In genomic region chr7:4542013-4542412, GRCm38 (mm10) we compare ENCODE assay signal across 22 mouse cellular contexts. TPM values are rescaled to one million over a fixed set of nuclear protein-coding genes. Genes with fewer than 3 reads are reported as not detected.
DNase-seq lines count a peak whose midpoint lies in the region; ATAC-seq and TF ChIP-seq lines count a peak whose summit lies in the region.
"Had no signal": no experiment of that assay in that cellular context is flagged by ENCODE, and none has a peak within 500 bp of the region (broad histone marks: within the 10 kb centered on the region; RNA-seq: fewer than 3 reads in every experiment).

No protein-coding gene starts in this region.

- no peak for TF ChIP-seq EP300 in liver, postnatal 0 days (IDR thresholded peaks at IDR 0.05; ENCODE audit: low read depth)

- H3K9me3 ChIP-seq in liver, postnatal 0 days (ENCODE audit: low read length) = no peaks in the 10 kb centered on the region
- H3K9me3 ChIP-seq: embryonic facial prominence, embryonic 12.5 days; hindbrain, embryonic 15.5 days; lung, embryonic 15.5 days; midbrain, embryonic 12.5 days; neural tube, embryonic 12.5 days had no signal

- H3K9ac ChIP-seq in liver, postnatal 0 days (replicated peaks) = no peak overlapping the region
- H3K9ac ChIP-seq: embryonic facial prominence, embryonic 12.5 days; hindbrain, embryonic 15.5 days; lung, embryonic 15.5 days; midbrain, embryonic 12.5 days; neural tube, embryonic 12.5 days had no signal

- no peaks in the 10 kb centered on the region for H3K27me3 ChIP-seq in liver, postnatal 0 days (ENCODE audit: insufficient read depth, low read length)
- H3K27me3 ChIP-seq: hindbrain, embryonic 15.5 days; midbrain, embryonic 12.5 days; neural tube, embryonic 12.5 days had no signal

- no peak for TF ChIP-seq CTCF in liver, postnatal 0 days (IDR thresholded peaks at IDR 0.05; ENCODE audit: low read depth)

- ATAC-seq in liver, postnatal 0 days = no peak
- ATAC-seq in erythroblast, adult 5-6 weeks (replicated peaks; ENCODE audit: low FRiP score, poor library complexity, severe bottlenecking) = peak; percentile 64; the same call in 1 of the 2 replicates
- ATAC-seq: CD4-positive, CD25-positive, alpha-beta regulatory T cell, adult 4 months; forebrain, embryonic 14.5 days; intestine, embryonic 16.5 days had no signal

- no peaks in the 10 kb centered on the region for H3K36me3 ChIP-seq in liver, postnatal 0 days (replicated peaks; ENCODE audit: insufficient read depth, low read length)
- H3K36me3 ChIP-seq: embryonic facial prominence, embryonic 12.5 days; lung, embryonic 15.5 days had no signal

- no peak overlapping the region for H3K27ac ChIP-seq in liver, postnatal 0 days (ENCODE audit: low read depth)
- H3K27ac ChIP-seq: embryonic facial prominence, embryonic 12.5 days; hindbrain, embryonic 15.5 days; lung, embryonic 15.5 days; macrophage; midbrain, embryonic 12.5 days; neural tube, embryonic 12.5 days; stomach, postnatal 0 days had no signal

- DNase-seq in liver = peak; percentile 62
- no peak for DNase-seq in liver, postnatal 0 days
- peak; percentile 75 for DNase-seq in ES-CJ7 (ENCODE audit: low read depth, low spot score)
- DNase-seq in testis, postnatal 10 days (ENCODE audit: low spot score) = peak; percentile 57
- DNase-seq in cerebellum, postnatal 10 days = no peak
- DNase-seq in natural killer cell, adult 2 months (ENCODE audit: low spot score in 2 of 2) = no peak
- DNase-seq: adrenal gland, adult 8-10 months; cerebellum, adult 9-11 months; gastrocnemius, postnatal 36 days; heart, postnatal 36 days had no signal

- H3K4me1 ChIP-seq in liver, postnatal 0 days (ENCODE audit: insufficient read depth) = no peaks in the 10 kb centered on the region; the same call in 1 of the 2 replicates

- no peak overlapping the region for H3K4me2 ChIP-seq in liver, postnatal 0 days (ENCODE audit: low read depth, low read length)
- H3K4me2 ChIP-seq: embryonic facial prominence, embryonic 12.5 days; hindbrain, embryonic 15.5 days; lung, embryonic 15.5 days; midbrain, embryonic 12.5 days; neural tube, embryonic 12.5 days had no signal

- 42% methylated on average over 17 of the region's 17 CpGs for WGBS in liver, postnatal 0 days (ENCODE audit: insufficient replicate concordance)

- H3K4me3 ChIP-seq in liver, postnatal 0 days (ENCODE audit: low read depth, low read length) = no peak overlapping the region
- H3K4me3 ChIP-seq: embryonic facial prominence, embryonic 12.5 days; hindbrain, embryonic 15.5 days; lung, embryonic 15.5 days; midbrain, embryonic 12.5 days; neural tube, embryonic 12.5 days had no signal

RNA-seq across cellular contexts. Expression of gene Syt5, which starts 5.3 kb away (rescaled TPM):
- polyA plus RNA-seq in liver, postnatal 0 days (2015; fragmentation: Nextera tagmentation; extraction: Ambion mirVana) = 0.09 TPM in 2 replicates
- total RNA-seq in erythroblast, adult 5-6 weeks (2015; ENCODE audit: low replicate concordance) = 1.7 TPM in 1 of 2 replicates, not detected in the other
- not detected in 2 replicates for total RNA-seq in erythroblast, adult 5-6 weeks (2017; ENCODE audit: low replicate concordance)
- total RNA-seq: gastrocnemius, postnatal 36 days; monocyte, adult 5-6 weeks had no signal
- polyA plus RNA-seq: macrophage had no signal

RNA-seq across cellular contexts. Expression of gene Dnaaf3, which starts 9.8 kb away (rescaled TPM):
- 0.05 and 0.17 TPM in 2 replicates for polyA plus RNA-seq in liver, postnatal 0 days (2015; fragmentation: Nextera tagmentation; extraction: Ambion mirVana)
- 1.2 TPM in 1 of 2 replicates, not detected in the other for total RNA-seq in erythroblast, adult 5-6 weeks (2015; ENCODE audit: low replicate concordance)
- 0.28 TPM in 1 of 2 replicates, not detected in the other for total RNA-seq in erythroblast, adult 5-6 weeks (2017; ENCODE audit: low replicate concordance)
- total RNA-seq: gastrocnemius, postnatal 36 days had no signal

RNA-seq across cellular contexts. Expression of gene Tnni3, which starts 18.0 kb away (rescaled TPM):
- 0.27 and 0.46 TPM in 2 replicates for polyA plus RNA-seq in liver, postnatal 0 days (2015; fragmentation: Nextera tagmentation; extraction: Ambion mirVana)
- total RNA-seq in erythroblast, adult 5-6 weeks (2015; ENCODE audit: low replicate concordance) = not detected in 2 replicates
- not detected in 2 replicates for total RNA-seq in erythroblast, adult 5-6 weeks (2017; ENCODE audit: low replicate concordance)

RNA-seq across cellular contexts. Expression of gene Tnnt1, which starts 25.8 kb away (rescaled TPM):
- 5.3 and 11.2 TPM in 2 replicates for polyA plus RNA-seq in liver, postnatal 0 days (2015; fragmentation: Nextera tagmentation; extraction: Ambion mirVana)
- 1.3 TPM in 1 of 2 replicates, not detected in the other for total RNA-seq in erythroblast, adult 5-6 weeks (2015; ENCODE audit: low replicate concordance)
- 3.8 and 7.2 TPM in 2 replicates for total RNA-seq in erythroblast, adult 5-6 weeks (2017; ENCODE audit: low replicate concordance)
- total RNA-seq: monocyte, adult 5-6 weeks had no signal

RNA-seq across cellular contexts. Expression of gene Ppp1r12c, which starts 40.5 kb away (rescaled TPM):
- polyA plus RNA-seq in liver, postnatal 0 days (2015; fragmentation: Nextera tagmentation; extraction: Ambion mirVana) = 14.9 and 15.6 TPM in 2 replicates
- total RNA-seq in erythroblast, adult 5-6 weeks (2015; ENCODE audit: low replicate concordance) = 37.2 and 45.3 TPM in 2 replicates
- total RNA-seq in erythroblast, adult 5-6 weeks (2017; ENCODE audit: low replicate concordance) = 41.3 and 52.0 TPM in 2 replicates

Comparison
In these comparisons a context has a peak if more than half of its experiments do, and no peak if none do; other contexts are left out.
1. DNase-seq: peak in liver (single experiment), ES-CJ7 (single experiment) and testis, postnatal 10 days (single experiment); none in liver, postnatal 0 days (single experiment), cerebellum, postnatal 10 days (0 of 2) and natural killer cell, adult 2 months (0 of 2).